Mouse (Mus musculus) naive thymus-derived CD4-positive, alpha-beta T cell, adult 2 months (primary cell): ENCODE measurements around the gene 1700014D04Rik.

Experiments used
- DNase-seq: peaks from one replicate; pipeline ENCODE4 v3.0.0-alpha.2; 2011; ENCODE audit warnings: low read depth

1700014D04Rik gene

DNA sequence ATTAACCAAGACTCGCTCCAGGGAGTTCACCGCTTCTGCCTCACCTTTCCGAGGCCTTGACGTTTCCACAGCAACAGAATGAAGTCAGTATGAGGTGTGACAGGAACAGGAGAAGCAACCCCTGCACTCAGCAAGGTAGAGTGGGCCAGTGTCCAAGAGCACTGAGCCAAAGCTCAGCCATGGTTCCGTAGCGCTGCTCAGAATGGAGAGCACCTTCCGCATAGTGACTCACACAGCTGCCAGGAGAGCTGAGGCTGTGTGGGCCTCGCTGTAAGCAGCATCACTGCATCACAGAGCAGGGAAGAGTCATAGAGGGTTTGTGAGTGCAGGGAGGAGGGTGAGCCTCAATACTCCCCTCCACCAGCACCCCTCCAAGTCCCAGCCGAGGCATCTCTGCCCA is at the start of gene 1700014D04Rik:
TSS of gene 1700014D04Rik (minus strand) at position 42 of the 400 bp plus-strand sequence.
- DNase-seq = no peak

GRCm38 (mm10) chr13:59795807-59796465 is 49.4 kb upstream of the 1700014D04Rik start:
- no peak for DNase-seq

GRCm38 (mm10) chr13:59794786-59795185 is 48.2 kb upstream of the 1700014D04Rik start:
- no peak for DNase-seq

DNA sequence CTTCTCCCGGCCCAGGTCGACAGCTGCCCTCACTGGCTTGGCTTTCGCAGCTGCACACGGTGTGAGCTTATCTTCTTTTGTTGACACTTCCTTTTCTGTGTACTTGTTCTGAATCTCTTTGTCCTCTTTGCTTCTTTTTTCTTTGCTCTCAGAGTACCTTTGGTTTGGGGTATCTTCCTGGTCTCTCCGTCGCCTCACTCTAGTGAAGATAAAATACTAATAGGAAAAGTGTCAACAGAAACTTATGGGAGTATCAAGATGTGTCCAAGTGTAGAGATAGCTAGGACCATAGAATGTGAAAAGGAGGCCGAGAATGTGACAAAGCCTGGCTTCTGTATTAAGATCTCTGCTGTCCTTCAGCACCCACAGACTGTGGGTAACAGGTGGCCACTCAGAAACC is 35.6 kb upstream of the 1700014D04Rik start, which contains the start of gene Gm49354:
TSS of gene Gm49354 (minus strand) at position 101 of the 400 bp plus-strand sequence.
- no peak for DNase-seq

DNA sequence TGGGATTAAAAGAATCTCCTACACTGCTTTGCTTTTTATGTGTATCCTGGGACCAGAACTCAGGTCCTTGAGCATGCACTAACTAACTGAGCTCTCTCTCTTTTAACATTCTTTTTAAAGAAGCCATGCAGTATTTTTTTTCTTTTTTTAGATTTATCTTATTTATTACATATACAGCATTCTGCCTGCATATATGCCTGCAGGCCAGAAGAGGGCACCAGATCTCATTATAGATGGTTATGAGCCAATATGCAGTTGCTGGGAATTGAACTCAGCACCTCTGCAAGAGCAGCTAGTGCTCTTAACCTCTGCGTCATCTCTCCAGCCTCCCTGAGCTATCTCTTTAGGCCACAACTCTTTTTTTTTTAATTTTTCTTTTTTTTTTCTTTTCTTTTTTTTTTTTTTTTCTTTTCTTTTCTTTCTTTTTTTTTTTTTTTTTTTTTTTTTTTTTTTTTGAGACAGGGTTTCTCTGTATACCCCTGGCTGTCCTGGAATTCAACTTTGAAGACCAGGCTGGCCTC is 33.3 kb upstream of the 1700014D04Rik start:
- DNase-seq = peak; percentile 37

DNA sequence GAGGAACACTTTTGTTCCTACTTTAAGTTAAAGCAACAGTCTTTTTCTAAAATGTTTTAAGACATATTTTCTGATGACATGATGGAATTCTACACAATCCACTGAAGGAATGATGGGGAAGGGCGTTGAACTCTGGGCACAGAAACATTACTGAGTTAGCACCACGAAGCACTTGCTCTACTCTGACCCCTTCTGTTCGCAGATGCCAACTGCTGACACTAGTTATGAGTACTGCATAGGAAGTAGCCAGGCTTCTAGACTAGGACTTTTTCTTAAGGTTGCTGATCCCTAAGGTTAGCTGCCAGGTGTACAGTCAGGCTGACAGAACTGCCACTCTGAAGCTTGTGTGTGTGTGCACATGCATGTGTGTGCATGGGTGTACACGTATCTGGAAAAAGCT is 32.7 kb upstream of the 1700014D04Rik start:
- DNase-seq = peak; percentile 58

- no peak for DNase-seq
Observed at GRCm38 (mm10) chr13:59775168-59775567, 28.6 kb upstream of the 1700014D04Rik start.

- DNase-seq = peak; percentile 57
Observed at GRCm38 (mm10) chr13:59771257-59771656, 24.7 kb upstream of the 1700014D04Rik start.

- peak; percentile 59 for DNase-seq
Observed at GRCm38 (mm10) chr13:59770847-59771246, 24.3 kb upstream of the 1700014D04Rik start.

DNA sequence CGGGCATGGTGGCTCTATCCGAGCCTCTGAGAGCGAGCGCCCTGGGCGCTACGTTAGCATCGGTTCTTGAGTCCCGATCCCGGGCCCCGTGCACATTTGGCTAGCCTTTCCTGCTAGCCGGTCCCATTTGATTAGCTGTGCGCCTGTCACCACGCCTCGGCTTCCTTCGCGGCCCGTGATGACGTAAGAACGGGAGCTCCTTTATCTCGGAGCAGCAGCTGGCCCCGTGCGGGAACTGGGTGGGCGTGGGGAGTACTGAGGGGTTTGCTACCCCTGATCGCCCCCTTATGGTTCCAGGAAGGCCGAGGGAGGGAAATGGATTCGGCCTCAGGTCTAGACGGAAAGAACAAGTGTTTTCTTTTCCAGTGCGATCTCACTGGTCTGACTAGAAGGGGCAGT is 23.6 kb upstream of the 1700014D04Rik start:
- no peak for DNase-seq

DNA sequence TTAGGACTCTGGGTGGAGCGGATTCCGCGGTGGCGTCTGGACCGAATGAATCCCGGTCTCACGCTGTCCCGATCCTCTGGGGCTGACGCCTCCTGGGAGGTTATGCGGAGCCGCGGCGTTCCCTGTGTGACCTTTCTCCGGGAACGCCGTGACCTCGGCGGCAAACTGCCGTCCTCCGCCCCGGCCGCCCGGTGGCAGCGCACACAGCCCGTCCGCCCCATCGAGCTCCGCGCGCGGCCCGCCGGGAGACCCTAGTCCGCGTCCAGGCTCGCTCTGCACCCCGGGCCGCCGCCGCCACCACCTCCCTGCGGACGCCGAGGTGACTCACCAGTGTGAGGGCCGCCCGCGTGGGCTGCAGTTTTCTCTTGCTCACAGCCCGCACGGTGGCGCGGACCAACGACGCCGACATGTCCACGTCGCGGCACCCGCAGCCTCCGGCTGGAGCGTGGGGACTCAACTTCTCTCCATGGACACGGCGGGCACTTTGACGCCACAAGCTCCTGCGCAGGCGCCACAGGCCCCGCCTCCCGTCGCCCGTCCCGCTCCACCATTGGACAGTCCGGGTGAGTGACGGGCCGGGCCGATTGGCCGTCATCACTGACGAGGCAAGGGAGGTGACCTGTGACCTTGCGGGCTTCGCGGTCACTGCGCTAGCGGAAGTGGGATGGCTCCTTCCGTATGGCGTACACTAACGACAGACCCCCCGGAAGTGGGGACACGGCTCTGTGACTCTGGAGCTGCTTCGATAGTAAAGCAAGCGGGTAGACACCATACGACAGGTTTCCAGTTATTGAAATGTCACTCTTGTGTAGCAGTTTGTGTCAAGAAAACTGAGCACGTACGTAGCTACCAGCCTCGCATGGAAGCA is 23.0 kb upstream of the 1700014D04Rik start, which contains the start of gene Isca1:
TSS of gene Isca1 (minus strand) at position 515 of the 868 bp plus-strand sequence.
- DNase-seq = peak; percentile 99

DNA sequence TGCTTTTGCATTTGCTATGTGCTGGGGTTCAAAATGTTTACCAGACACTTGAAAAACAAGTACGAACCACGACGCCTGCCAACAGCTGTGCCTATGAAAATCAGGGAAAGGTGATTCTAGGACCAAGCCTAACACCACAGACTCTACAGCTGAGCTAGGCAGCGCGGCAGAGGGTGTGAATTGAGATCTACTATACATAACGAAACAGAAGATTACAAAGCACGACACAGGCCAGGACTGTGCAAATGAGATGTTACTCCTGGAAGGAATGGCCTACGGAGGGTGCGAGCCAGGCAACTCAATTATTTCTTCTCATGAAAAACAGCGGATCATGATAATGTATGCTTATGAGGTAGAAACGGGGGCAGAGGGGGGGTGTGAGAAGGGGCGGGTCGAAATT is 22.0 kb upstream of the 1700014D04Rik start:
- DNase-seq = peak; percentile 20

DNA sequence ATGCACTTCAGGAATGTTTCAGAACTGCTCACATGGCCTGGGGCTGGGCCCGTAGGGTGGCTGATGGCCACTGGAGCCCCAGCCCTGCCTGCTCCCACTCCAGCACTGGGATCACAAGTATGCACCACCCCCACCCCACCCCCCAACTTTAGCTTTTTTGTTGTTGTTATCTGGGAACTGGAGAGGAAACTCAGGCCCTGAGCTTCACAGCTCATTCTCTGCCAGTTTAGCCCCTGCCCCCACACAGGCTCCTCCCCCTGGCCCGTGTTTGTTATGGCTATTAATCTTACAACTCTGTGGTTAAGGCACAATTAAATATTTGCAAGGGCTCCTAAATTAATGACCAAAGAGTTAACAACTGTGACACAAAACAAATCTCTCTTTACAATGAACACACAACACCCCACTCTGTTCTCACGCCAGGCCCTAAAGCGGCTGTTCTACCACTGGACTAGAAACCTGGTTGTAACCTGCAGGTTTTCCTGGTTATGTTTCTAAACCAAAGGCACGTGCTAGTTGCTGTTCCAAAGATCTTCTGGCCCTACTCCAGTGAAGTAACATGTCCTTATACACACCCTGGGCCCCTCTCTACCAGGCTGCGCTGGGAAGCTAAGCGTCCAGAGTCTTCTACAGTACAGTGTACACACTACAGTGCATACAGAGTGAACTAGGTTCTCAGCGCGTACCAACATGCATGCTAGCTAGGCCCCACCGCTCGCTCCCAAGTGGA is 20.4 kb upstream of the 1700014D04Rik start:
- no peak for DNase-seq

GRCm38 (mm10) chr13:59762791-59763190 is 16.2 kb upstream of the 1700014D04Rik start:
- DNase-seq = no peak

DNA sequence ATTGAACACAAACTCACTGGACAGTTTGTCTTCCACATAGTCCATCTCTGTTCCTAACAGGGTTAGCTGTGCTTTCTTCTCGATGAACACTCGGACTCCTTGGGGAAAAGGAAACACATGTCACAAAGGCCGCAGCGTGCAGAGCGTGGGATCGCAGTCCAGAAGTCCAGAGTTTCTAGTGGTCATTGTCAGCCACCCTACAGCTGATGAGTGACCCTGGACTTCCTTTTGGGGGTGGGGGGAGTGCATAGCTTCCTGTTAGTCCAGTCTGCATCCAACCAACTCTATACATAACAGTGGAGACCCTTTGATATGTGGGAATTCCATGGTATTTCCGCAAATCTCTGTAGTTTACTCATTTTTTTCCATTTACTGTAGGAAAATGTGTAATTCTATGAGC is 10.4 kb upstream of the 1700014D04Rik start:
- no peak for DNase-seq

DNA sequence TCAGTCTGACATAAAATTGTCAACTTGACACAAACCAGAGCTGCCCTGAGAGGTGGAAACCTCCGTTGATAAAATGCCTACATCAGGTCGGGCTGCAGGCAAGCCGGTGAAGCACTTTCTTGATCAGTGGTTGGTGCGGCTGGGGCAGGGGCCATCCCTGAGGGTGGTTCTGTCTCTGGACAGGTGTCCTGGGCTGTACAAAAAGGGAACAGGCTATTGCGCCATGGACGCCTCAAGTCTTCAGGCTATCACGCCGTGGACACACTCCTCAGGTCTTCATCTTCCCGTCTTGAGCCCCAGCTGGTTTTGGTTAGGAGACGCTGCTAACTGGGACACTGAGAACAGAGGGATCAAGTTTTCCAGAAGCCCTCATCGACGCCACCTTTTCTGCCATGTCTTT is 3.8 kb upstream of the 1700014D04Rik start:
- no peak for DNase-seq

DNA sequence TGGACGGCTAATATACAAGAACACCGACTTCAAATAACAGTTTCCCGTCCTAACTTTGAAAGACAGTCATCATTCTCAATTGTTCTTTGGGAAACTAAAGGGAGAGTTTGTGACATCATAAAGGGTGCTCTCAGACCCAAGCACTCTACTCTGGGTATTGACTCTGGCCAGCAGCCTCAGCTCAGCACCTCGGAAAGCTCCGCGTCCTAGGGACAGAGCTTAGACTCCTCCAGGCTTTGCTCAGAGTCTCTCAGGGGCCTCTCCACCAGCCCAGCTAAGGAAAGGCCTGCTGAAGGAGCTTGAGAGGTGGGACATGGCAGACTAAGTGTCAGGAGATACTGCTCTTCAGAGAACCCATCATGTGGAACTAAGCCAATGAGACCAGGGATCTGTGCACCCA is 388 bp downstream of the 1700014D04Rik start:
- no peak for DNase-seq

DNA sequence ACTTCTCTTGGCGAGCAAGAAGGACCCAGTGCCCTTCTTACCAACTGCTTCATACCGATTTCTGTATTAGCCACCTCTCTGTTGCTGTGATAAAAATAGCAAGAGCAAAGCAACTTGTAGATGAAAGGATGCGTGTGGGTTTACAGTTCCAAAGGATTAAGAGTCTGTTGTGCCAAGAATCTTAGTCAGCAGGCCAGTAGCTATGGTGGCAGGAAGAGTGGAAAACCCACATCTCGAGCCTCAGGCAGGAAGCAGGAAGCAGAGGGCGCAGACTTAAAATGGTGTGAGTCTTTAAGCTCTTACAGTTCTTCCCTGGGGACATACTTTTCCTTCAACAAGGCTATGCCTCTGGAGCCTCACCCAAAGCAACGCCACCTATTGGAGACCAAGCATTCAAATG is 1.1 kb downstream of the 1700014D04Rik start:
- no peak for DNase-seq

GRCm38 (mm10) chr13:59741697-59742096 is 4.9 kb downstream of the 1700014D04Rik start:
- DNase-seq = peak; percentile 46

GRCm38 (mm10) chr13:59741096-59741495 is 5.5 kb downstream of the 1700014D04Rik start:
- DNase-seq = no peak

DNA sequence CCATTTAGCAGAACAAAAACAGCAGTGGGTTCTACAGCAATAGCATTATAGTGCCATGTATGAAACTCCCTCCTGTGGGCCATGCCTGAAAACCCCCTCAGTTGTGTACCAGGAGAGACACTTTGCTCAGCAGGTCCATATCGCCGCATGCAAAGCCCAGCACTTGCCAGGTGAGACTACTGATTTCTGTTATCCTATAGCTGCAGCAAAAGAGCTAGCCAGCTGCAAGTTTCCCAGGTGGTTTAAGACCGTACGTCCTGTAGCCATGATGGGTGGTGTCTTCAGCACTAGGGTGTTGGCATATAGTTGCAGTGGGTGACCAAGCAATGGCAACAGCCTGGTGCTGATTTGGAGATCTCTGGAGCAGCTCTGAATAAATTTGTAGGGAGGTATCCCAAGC is 7.2 kb downstream of the 1700014D04Rik start:
- DNase-seq = no peak

- no peak for DNase-seq
Observed at GRCm38 (mm10) chr13:59738455-59738854, 8.1 kb downstream of the 1700014D04Rik start.
